Mouse (Mus musculus): ENCODE data around the gene Cldn7. TPM values are rescaled to one million over a fixed set of nuclear protein-coding genes. Genes with fewer than 3 reads are reported as not detected.

The Cldn7 gene
- polyA plus RNA-seq, 1 experiment, result not detected

- H3K9me3 ChIP-seq (ENCODE audit: control insufficient read depth, low read length), result no peaks in the 10 kb centered on the region
- no peak for TF ChIP-seq GATA1 (IDR thresholded peaks at IDR 0.05; ENCODE audit: low read length)
- no peak for TF ChIP-seq TAL1 (IDR thresholded peaks at IDR 0.05; ENCODE audit: low read length)
- no peaks in the 10 kb centered on the region for H3K27me3 ChIP-seq (ENCODE audit: control insufficient read depth)
- peak overlapping the region; percentile 88 for H3K4me3 ChIP-seq (replicated peaks)
- peaks cover 39% of the 10 kb centered on the region for H3K36me3 ChIP-seq (ENCODE audit: control insufficient read depth)
- peaks cover 66% of the 10 kb centered on the region for H3K4me1 ChIP-seq (ENCODE audit: control insufficient read depth)
Measured at GRCm38 (mm10) chr11:69999666-70000065, 35.1 kb downstream of the Cldn7 start.

GRCm38 (mm10) chr11:70000396-70000898, 35.9 kb downstream of the Cldn7 start, which contains the start of gene Dvl2:
Gene Dvl2 (plus strand): TSS chr11:70000595.
- H3K9me3 ChIP-seq (ENCODE audit: control insufficient read depth, low read length), result no peaks in the 10 kb centered on the region
- H3K4me3 ChIP-seq (replicated peaks), result peak within 1 kb of the TSS; percentile 88
- no peaks in the 10 kb centered on the region for H3K27me3 ChIP-seq (ENCODE audit: control insufficient read depth)
- H3K36me3 ChIP-seq (ENCODE audit: control insufficient read depth), result peaks cover 40% of the 10 kb centered on the region
- no peak for TF ChIP-seq GATA1 (IDR thresholded peaks at IDR 0.05; ENCODE audit: low read length)
- TF ChIP-seq TAL1 (IDR thresholded peaks at IDR 0.05; ENCODE audit: low read length), result no peak
- peaks cover 60% of the 10 kb centered on the region for H3K4me1 ChIP-seq (ENCODE audit: control insufficient read depth)

GRCm38 (mm10) chr11:70001159-70001558, 36.6 kb downstream of the Cldn7 start:
- peaks cover 60% of the 10 kb centered on the region for H3K4me1 ChIP-seq (ENCODE audit: control insufficient read depth)
- TF ChIP-seq GATA1 (IDR thresholded peaks at IDR 0.05; ENCODE audit: low read length) (no peak), TAL1 (IDR thresholded peaks at IDR 0.05; ENCODE audit: low read length) (no peak)
- H3K4me3 ChIP-seq (replicated peaks), result peak overlapping the region; percentile 88
- H3K9me3 ChIP-seq (ENCODE audit: control insufficient read depth, low read length), result no peaks in the 10 kb centered on the region
- no peaks in the 10 kb centered on the region for H3K27me3 ChIP-seq (ENCODE audit: control insufficient read depth)
- peaks cover 47% of the 10 kb centered on the region for H3K36me3 ChIP-seq (ENCODE audit: control insufficient read depth)

GRCm38 (mm10) chr11:70001865-70002264, 37.3 kb downstream of the Cldn7 start:
- Histone ChIP-seq H3K4me1 (ENCODE audit: control insufficient read depth) (peaks cover 57% of the 10 kb centered on the region), H3K27me3 (ENCODE audit: control insufficient read depth) (no peaks in the 10 kb centered on the region), H3K4me3 (replicated peaks) (peak overlapping the region; percentile 4), H3K36me3 (ENCODE audit: control insufficient read depth) (peaks cover 54% of the 10 kb centered on the region), H3K9me3 (ENCODE audit: control insufficient read depth, low read length) (no peaks in the 10 kb centered on the region)
- TF ChIP-seq TAL1 (IDR thresholded peaks at IDR 0.05; ENCODE audit: low read length), result no peak
- no peak for TF ChIP-seq GATA1 (IDR thresholded peaks at IDR 0.05; ENCODE audit: low read length)

GRCm38 (mm10) chr11:70002471-70002870, 37.9 kb downstream of the Cldn7 start:
- Histone ChIP-seq H3K9me3 (ENCODE audit: control insufficient read depth, low read length) (no peaks in the 10 kb centered on the region), H3K36me3 (ENCODE audit: control insufficient read depth) (peaks cover 60% of the 10 kb centered on the region), H3K27me3 (ENCODE audit: control insufficient read depth) (no peaks in the 10 kb centered on the region), H3K4me3 (replicated peaks) (no peak overlapping the region), H3K4me1 (ENCODE audit: control insufficient read depth) (peaks cover 51% of the 10 kb centered on the region)
- TF ChIP-seq TAL1 (IDR thresholded peaks at IDR 0.05; ENCODE audit: low read length), result no peak
- no peak for TF ChIP-seq GATA1 (IDR thresholded peaks at IDR 0.05; ENCODE audit: low read length)

- peaks cover 21% of the 10 kb centered on the region for H3K4me1 ChIP-seq (ENCODE audit: control insufficient read depth)
- H3K4me3 ChIP-seq (replicated peaks), result no peak overlapping the region
- H3K9me3 ChIP-seq (ENCODE audit: control insufficient read depth, low read length), result no peaks in the 10 kb centered on the region
- H3K27me3 ChIP-seq (ENCODE audit: control insufficient read depth), result no peaks in the 10 kb centered on the region
- TF ChIP-seq TAL1 (IDR thresholded peaks at IDR 0.05; ENCODE audit: low read length) (no peak), GATA1 (IDR thresholded peaks at IDR 0.05; ENCODE audit: low read length) (no peak)
- H3K36me3 ChIP-seq (ENCODE audit: control insufficient read depth), result peaks cover 61% of the 10 kb centered on the region
Measured at GRCm38 (mm10) chr11:70005521-70005920, 40.9 kb downstream of the Cldn7 start.

GRCm38 (mm10) chr11:70010033-70010432, 45.5 kb downstream of the Cldn7 start:
- Histone ChIP-seq H3K27me3 (ENCODE audit: control insufficient read depth) (no peaks in the 10 kb centered on the region), H3K4me3 (replicated peaks) (no peak overlapping the region), H3K4me1 (ENCODE audit: control insufficient read depth) (peaks cover 16% of the 10 kb centered on the region), H3K9me3 (ENCODE audit: control insufficient read depth, low read length) (no peaks in the 10 kb centered on the region), H3K36me3 (ENCODE audit: control insufficient read depth) (peaks cover 94% of the 10 kb centered on the region)
- TF ChIP-seq TAL1 (IDR thresholded peaks at IDR 0.05; ENCODE audit: low read length) (no peak), GATA1 (IDR thresholded peaks at IDR 0.05; ENCODE audit: low read length) (no peak)

GRCm38 (mm10) chr11:70010548-70010947, 46.0 kb downstream of the Cldn7 start:
- H3K4me3 ChIP-seq (replicated peaks), result no peak overlapping the region
- H3K27me3 ChIP-seq (ENCODE audit: control insufficient read depth), result no peaks in the 10 kb centered on the region
- TF ChIP-seq TAL1 (IDR thresholded peaks at IDR 0.05; ENCODE audit: low read length) (no peak), GATA1 (IDR thresholded peaks at IDR 0.05; ENCODE audit: low read length) (no peak)
- peaks cover 21% of the 10 kb centered on the region for H3K4me1 ChIP-seq (ENCODE audit: control insufficient read depth)
- no peaks in the 10 kb centered on the region for H3K9me3 ChIP-seq (ENCODE audit: control insufficient read depth, low read length)
- H3K36me3 ChIP-seq (ENCODE audit: control insufficient read depth), result peaks cover 89% of the 10 kb centered on the region

GRCm38 (mm10) chr11:70010961-70011360, 46.4 kb downstream of the Cldn7 start:
- peaks cover 86% of the 10 kb centered on the region for H3K36me3 ChIP-seq (ENCODE audit: control insufficient read depth)
- H3K4me3 ChIP-seq (replicated peaks), result no peak overlapping the region
- H3K4me1 ChIP-seq (ENCODE audit: control insufficient read depth), result peaks cover 24% of the 10 kb centered on the region
- H3K27me3 ChIP-seq (ENCODE audit: control insufficient read depth), result no peaks in the 10 kb centered on the region
- H3K9me3 ChIP-seq (ENCODE audit: control insufficient read depth, low read length), result no peaks in the 10 kb centered on the region
- TF ChIP-seq TAL1 (IDR thresholded peaks at IDR 0.05; ENCODE audit: low read length) (no peak), GATA1 (IDR thresholded peaks at IDR 0.05; ENCODE audit: low read length) (no peak)

GRCm38 (mm10) chr11:70012931-70013330, 48.4 kb downstream of the Cldn7 start:
- TF ChIP-seq GATA1 (IDR thresholded peaks at IDR 0.05; ENCODE audit: low read length) (no peak), TAL1 (IDR thresholded peaks at IDR 0.05; ENCODE audit: low read length) (no peak)
- Histone ChIP-seq H3K27me3 (ENCODE audit: control insufficient read depth) (no peaks in the 10 kb centered on the region), H3K4me1 (ENCODE audit: control insufficient read depth) (peaks cover 34% of the 10 kb centered on the region), H3K4me3 (replicated peaks) (no peak overlapping the region), H3K36me3 (ENCODE audit: control insufficient read depth) (peaks cover 66% of the 10 kb centered on the region), H3K9me3 (ENCODE audit: control insufficient read depth, low read length) (no peaks in the 10 kb centered on the region)

All from erythroblast, embryonic 14.5 days (primary cell).